Mouse (Mus musculus) small intestine, adult 2 months (tissue): Measurements from ENCODE around the gene Ccdc96. TPM values are rescaled to one million over a fixed set of nuclear protein-coding genes. Genes with fewer than 3 reads are reported as not detected.

Experiments used
- H3K27ac ChIP-seq: fragments of 200-500 bp; 2 replicates; pipeline ENCODE4 v1.5.1; 2012; ENCODE audit warnings: low read depth, low read length, control low read depth, inconsistent platforms; ENCODE audit not compliant: insufficient read depth
- H3K27me3 ChIP-seq: fragments of 200-500 bp; 2 replicates; pipeline ENCODE4 v1.6.1; 2012; ENCODE audit warnings: mild to moderate bottlenecking, moderate library complexity, low read length, inconsistent platforms; ENCODE audit not compliant: control insufficient read depth, insufficient read depth
- H3K36me3 ChIP-seq: fragments of 200-500 bp; 2 replicates; pipeline ENCODE4 v1.6.1; 2012; ENCODE audit warnings: mild to moderate bottlenecking, low read length, control low read depth, inconsistent platforms; ENCODE audit not compliant: control insufficient read depth, insufficient read depth
- H3K4me1 ChIP-seq: fragments of 200-500 bp; 2 replicates; pipeline ENCODE4 v1.6.1; 2012; ENCODE audit warnings: low read length, inconsistent platforms, mixed read lengths; ENCODE audit not compliant: control insufficient read depth, insufficient read depth, insufficient read length
- H3K4me3 ChIP-seq: fragments of 200-500 bp; 2 replicates; pipeline ENCODE4 v1.5.1; 2012; ENCODE audit warnings: low read depth, mild to moderate bottlenecking, control low read depth, inconsistent platforms, low read length, moderate library complexity
- CTCF ChIP-seq: fragments of 200-500 bp; IDR thresholded peaks from 2 replicates; pipeline ENCODE4 v1.5.1; 2012; ENCODE audit warnings: low read depth, mild to moderate bottlenecking, control low read depth, inconsistent platforms, low read length, moderate library complexity, mixed read lengths; ENCODE audit not compliant: insufficient replicate concordance, insufficient read length; ENCODE audit errors: extremely low read depth
- POLR2A ChIP-seq: fragments of 200-500 bp; IDR thresholded peaks from 2 replicates; pipeline ENCODE4 v1.6.1; 2012; ENCODE audit warnings: low read depth, mild to moderate bottlenecking, control low read depth, inconsistent platforms, low read length, moderate library complexity
- WGBS: fragments of 180-500 bp; shearing (Covaris S2); methylation state at CpG from one replicate; pipeline ENCODE4 v1.1.7; 2018; 5-methylcytosine and 5-hydroxymethylcytosine counted together
- polyA plus RNA-seq: library from polyadenylated mRNA; depleted of rRNA; stranded (reverse); fragments of >200 nt; gene quantifications from 2 replicates; pipeline ENCODE4 v1.2.3, GENCODE M21; 2012

The Ccdc96 gene
- polyA plus RNA-seq, 1 experiment = not detected

DNA sequence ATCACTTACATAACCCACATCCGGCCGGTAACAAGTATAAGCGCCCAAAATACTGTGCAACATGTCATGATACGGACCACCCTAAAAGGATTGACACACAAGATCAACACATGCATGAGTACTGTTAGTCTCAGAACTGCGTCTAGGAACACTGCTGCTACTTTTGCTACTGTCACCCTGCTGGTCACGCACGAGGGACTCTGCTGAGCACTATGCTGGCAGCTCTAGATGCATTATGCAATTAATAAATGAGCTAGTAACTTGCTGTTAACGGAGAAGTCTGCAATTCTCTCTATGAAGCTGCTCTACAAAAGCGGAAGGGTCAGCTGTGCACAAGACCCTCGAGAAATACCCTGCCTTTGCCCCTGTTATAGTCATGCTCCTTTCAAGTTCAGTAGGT is 24.0 kb downstream of the Ccdc96 start:
- H3K4me3 ChIP-seq = no peak overlapping the region
- 91% methylated on average over 10 of the region's 10 CpGs for WGBS
- no peak overlapping the region for H3K27ac ChIP-seq
- H3K27me3 ChIP-seq = no peaks in the 10 kb centered on the region
- no peaks in the 10 kb centered on the region for H3K4me1 ChIP-seq
- H3K36me3 ChIP-seq = peaks cover 77% of the 10 kb centered on the region
- TF ChIP-seq POLR2A (no peak), CTCF (no peak)

DNA sequence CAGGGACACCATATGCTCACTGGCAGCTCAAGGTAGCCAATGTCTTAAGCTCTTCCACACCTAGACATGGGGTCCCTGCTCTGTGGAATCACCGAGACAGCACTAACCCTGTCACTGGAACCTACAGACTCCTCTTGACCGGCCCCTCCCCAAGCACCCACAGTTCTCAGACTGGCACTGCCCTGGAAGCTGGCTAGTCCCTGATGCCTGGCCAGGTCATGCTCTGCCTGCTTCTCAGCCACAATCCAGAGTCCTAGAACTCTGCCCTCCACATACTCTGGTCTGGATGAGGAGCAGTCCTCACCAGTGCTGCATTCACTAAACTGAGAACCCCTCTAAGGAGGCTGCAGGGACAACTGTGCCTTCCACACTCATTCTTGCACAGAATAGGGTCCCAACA is 26.6 kb downstream of the Ccdc96 start:
- TF ChIP-seq CTCF (no peak), POLR2A (no peak)
- Histone ChIP-seq H3K4me1 (no peaks in the 10 kb centered on the region), H3K4me3 (no peak overlapping the region), H3K36me3 (peaks cover 66% of the 10 kb centered on the region), H3K27ac (no peak overlapping the region), H3K27me3 (no peaks in the 10 kb centered on the region)
- WGBS = 94% methylated on average over 2 of the region's 2 CpGs

DNA sequence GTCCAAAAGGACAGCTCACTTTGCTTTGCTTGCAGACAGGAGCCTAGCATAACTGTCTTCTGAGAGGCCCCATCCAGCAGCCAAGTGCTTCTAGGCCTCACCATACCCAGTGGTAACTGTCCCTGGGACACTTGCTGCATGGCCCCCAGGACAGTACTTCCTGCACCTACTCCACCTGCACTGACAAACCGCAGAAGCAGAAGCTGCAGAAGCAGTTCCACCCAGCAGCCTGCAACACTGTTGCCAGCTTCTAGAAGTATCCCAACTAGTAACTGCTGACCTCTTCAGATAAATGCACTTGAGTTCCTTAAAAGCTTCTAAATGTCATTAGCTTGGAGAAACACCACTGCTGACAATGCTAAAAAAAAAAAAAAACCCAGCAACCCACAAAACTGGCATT is 30.7 kb downstream of the Ccdc96 start:
- Histone ChIP-seq H3K27ac (no peak overlapping the region), H3K4me3 (no peak overlapping the region), H3K36me3 (peaks cover 60% of the 10 kb centered on the region), H3K27me3 (no peaks in the 10 kb centered on the region), H3K4me1 (no peaks in the 10 kb centered on the region)
- TF ChIP-seq POLR2A (no peak), CTCF (no peak)
- 86% methylated on average over 1 of the region's 1 CpGs for WGBS

DNA sequence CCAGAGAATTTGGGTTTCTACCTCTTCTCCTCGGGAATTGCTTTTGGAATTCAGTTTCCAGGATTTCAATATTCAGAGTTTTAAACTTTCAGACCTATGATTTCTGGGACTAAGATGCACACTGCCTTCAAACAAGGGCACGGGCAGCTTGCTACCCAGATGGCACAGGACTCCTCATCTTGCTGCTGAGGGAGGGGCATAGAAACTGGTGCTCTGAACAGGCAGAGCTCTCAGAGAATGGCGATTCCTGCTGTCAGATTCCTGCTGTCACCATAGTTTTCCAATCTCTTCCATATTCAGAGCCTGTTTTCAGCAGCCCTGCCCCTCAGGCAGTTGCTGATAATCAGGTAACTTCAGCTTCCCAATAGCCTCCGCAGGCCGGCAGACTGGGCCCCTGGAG is 31.2 kb downstream of the Ccdc96 start:
- Histone ChIP-seq H3K36me3 (peaks cover 60% of the 10 kb centered on the region), H3K27ac (no peak overlapping the region), H3K4me3 (no peak overlapping the region), H3K4me1 (no peaks in the 10 kb centered on the region), H3K27me3 (no peaks in the 10 kb centered on the region)
- 86% methylated on average over 5 of the region's 5 CpGs for whole genome bisulfite sequencing
- TF ChIP-seq POLR2A (no peak), CTCF (no peak)

DNA sequence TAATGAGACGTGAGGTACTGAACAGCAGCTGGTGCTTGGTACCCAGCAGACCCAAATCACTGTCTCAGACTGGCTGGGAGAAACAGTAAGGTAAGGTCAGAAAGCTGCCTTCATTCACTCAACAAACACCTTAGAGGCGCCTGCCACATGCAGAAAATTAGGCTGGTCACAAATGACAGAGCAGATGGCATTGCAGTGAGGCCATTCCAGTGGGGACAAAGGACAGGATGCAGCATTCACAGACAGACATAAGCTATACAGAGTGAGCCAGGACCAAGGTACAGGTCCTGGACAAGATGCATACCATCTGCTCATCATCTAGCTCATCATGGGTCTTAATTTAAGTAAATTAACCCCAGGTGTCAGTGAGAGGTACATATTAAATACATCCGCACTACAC is 33.2 kb downstream of the Ccdc96 start:
- Histone ChIP-seq H3K36me3 (peaks cover 52% of the 10 kb centered on the region), H3K4me3 (no peak overlapping the region), H3K27ac (no peak overlapping the region), H3K4me1 (no peaks in the 10 kb centered on the region), H3K27me3 (no peaks in the 10 kb centered on the region)
- TF ChIP-seq POLR2A (no peak), CTCF (no peak)
- WGBS = 91% methylated on average over 3 of the region's 3 CpGs

DNA sequence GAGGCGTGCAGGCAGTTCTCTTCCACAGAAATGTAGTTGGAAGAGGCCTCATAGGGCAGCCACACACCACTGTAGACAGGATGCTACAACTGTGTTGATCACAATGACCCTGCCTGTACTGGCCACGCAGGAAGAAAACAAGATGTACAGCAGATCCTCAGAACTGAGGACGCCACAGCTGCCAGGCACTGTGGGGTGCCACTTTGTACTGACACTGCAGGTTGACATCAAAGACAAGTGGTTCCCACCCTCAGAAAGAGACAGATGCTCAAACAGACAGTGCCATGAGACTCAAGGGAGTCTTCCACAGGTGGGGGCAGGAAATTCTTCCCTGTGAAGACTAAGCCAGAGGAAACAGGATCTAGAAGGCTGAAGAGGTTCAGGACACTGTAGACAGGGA is 35.4 kb downstream of the Ccdc96 start:
- Histone ChIP-seq H3K36me3 (peaks cover 46% of the 10 kb centered on the region), H3K27ac (no peak overlapping the region), H3K4me1 (no peaks in the 10 kb centered on the region), H3K4me3 (no peak overlapping the region), H3K27me3 (no peaks in the 10 kb centered on the region)
- TF ChIP-seq CTCF (no peak), POLR2A (no peak)
- 90% methylated on average over 3 of the region's 3 CpGs for WGBS

DNA sequence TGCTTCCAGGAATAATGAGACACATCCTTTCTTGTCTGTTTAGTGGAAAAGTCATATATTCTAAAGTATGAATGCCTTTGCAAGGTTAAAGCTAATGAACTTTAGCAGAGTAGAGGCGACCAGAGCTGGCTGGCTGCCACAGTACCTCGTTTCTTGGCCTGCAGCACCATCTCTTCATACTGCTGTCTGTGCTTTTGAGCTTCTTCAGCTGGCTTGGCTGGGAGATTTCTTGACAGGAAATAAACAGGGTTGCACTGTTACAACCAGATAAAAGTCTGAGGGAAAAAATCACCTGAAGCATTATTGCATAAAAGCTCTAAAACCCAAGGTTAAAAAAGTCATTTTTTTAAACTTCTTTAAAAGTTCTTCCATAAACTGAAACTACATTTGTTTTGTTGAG is 38.4 kb downstream of the Ccdc96 start:
- 44% methylated on average over 2 of the region's 2 CpGs for WGBS
- Histone ChIP-seq H3K36me3 (peaks cover 41% of the 10 kb centered on the region), H3K4me1 (no peaks in the 10 kb centered on the region; the same call in 1 of the 2 replicates), H3K27me3 (no peaks in the 10 kb centered on the region), H3K4me3 (no peak overlapping the region), H3K27ac (no peak overlapping the region)
- TF ChIP-seq POLR2A = no peak
- TF ChIP-seq CTCF = no peak
